Mouse (Mus musculus): Measurements from ENCODE around the gene Slc4a4.

GRCm38 (mm10) chr5:88964685-88965290 is 78.2 kb downstream of the Slc4a4 start:
- TF ChIP-seq CTCF (IDR thresholded peaks at IDR 0.05; ENCODE audit: control insufficient read depth, insufficient read depth, low read length) (no peak), POLR2A (IDR thresholded peaks at IDR 0.05; ENCODE audit: borderline replicate concordance, control insufficient read depth, low read depth, low read length) (no peak)
